Mouse (Mus musculus) layer of hippocampus, adult 8-10 months (tissue): ENCODE data around the gene Inf2. TPM values are rescaled to one million over a fixed set of nuclear protein-coding genes. Genes with fewer than 3 reads are reported as not detected.
A peak's percentile ranks its signal among the peaks of the same experiment; 100 is the strongest.

Experiments used
- DNase-seq, 2 experiments: peaks; one replicate each; pipeline ENCODE4 v3.0.0; 2022; ENCODE audit warnings: low spot score in 2 of 2
- total RNA-seq, 4 experiments: library from RNA; stranded (reverse); gene quantifications; 2 replicates each; pipeline ENCODE4 v1.2.4; 2022

Gene Inf2
- total RNA-seq, 4 experiments from 2014 or later = 111 to 121 (median 115) TPM

- no peak for DNase-seq
These were observed 5.6 kb downstream of the Inf2 start for GRCm38 (mm10) chr12:112593951-112594915.

GRCm38 (mm10) chr12:112594989-112595388 lies 6.4 kb downstream of the Inf2 start:
- DNase-seq = no peak

- DNase-seq = no peak
These were observed 7.0 kb downstream of the Inf2 start for GRCm38 (mm10) chr12:112595626-112596025.

GRCm38 (mm10) chr12:112596454-112596853 lies 7.9 kb downstream of the Inf2 start:
- no peak for DNase-seq

GRCm38 (mm10) chr12:112596891-112597500 lies 8.4 kb downstream of the Inf2 start:
- no peak for DNase-seq

- peak; percentile 63 to 67 for DNase-seq
These were observed 9.0 kb downstream of the Inf2 start for GRCm38 (mm10) chr12:112597618-112598017.

- DNase-seq = no peak
These were observed 10.6 kb downstream of the Inf2 start for GRCm38 (mm10) chr12:112599198-112599597.

GRCm38 (mm10) chr12:112599942-112600611 lies 11.5 kb downstream of the Inf2 start:
- no peak for DNase-seq

- no peak for DNase-seq
These were observed 15.4 kb downstream of the Inf2 start for GRCm38 (mm10) chr12:112604022-112604421.

- peak in 1 of 2 experiments; percentile 44 for DNase-seq
These were observed 16.4 kb downstream of the Inf2 start for GRCm38 (mm10) chr12:112604709-112605649.

GRCm38 (mm10) chr12:112605766-112606165 lies 17.2 kb downstream of the Inf2 start:
- DNase-seq = peak; percentile 64 to 84

- DNase-seq = no peak
These were observed 18.4 kb downstream of the Inf2 start for GRCm38 (mm10) chr12:112606998-112607397.

- DNase-seq = no peak
These were observed 20.4 kb downstream of the Inf2 start for GRCm38 (mm10) chr12:112609031-112609430.

- DNase-seq = no peak
These were observed 28.1 kb downstream of the Inf2 start for GRCm38 (mm10) chr12:112616668-112617067.

- DNase-seq = peak; percentile 69 to 74
These were observed 28.6 kb downstream of the Inf2 start for GRCm38 (mm10) chr12:112617184-112617583.

- DNase-seq = peak; percentile 52 to 65
These were observed 29.4 kb downstream of the Inf2 start for GRCm38 (mm10) chr12:112617898-112618380.

- DNase-seq = no peak
These were observed 30.5 kb downstream of the Inf2 start for GRCm38 (mm10) chr12:112618981-112619685.

- no peak for DNase-seq
These were observed 31.2 kb downstream of the Inf2 start, which contains the start of gene Adssl1 for GRCm38 (mm10) chr12:112619686-112620353. Adssl1 (plus strand) TSS chr12:112620045.

GRCm38 (mm10) chr12:112620354-112621061 lies 31.9 kb downstream of the Inf2 start:
- no peak for DNase-seq
